Mouse (Mus musculus) liver (tissue): ENCODE results near the gene Dnmt3l.

Source experiments
- DNase-seq: peaks from one replicate; pipeline ENCODE4 v3.0.0-alpha.2; 2020; ENCODE audit warnings: mixed read lengths

Dnmt3l gene

GRCm38 (mm10) chr10:78037139-78037538 is 4.6 kb upstream of the Dnmt3l start:
- DNase-seq = no peak

- DNase-seq = no peak
These were observed 349 bp downstream of the Dnmt3l start for GRCm38 (mm10) chr10:78042096-78042495.

DNA sequence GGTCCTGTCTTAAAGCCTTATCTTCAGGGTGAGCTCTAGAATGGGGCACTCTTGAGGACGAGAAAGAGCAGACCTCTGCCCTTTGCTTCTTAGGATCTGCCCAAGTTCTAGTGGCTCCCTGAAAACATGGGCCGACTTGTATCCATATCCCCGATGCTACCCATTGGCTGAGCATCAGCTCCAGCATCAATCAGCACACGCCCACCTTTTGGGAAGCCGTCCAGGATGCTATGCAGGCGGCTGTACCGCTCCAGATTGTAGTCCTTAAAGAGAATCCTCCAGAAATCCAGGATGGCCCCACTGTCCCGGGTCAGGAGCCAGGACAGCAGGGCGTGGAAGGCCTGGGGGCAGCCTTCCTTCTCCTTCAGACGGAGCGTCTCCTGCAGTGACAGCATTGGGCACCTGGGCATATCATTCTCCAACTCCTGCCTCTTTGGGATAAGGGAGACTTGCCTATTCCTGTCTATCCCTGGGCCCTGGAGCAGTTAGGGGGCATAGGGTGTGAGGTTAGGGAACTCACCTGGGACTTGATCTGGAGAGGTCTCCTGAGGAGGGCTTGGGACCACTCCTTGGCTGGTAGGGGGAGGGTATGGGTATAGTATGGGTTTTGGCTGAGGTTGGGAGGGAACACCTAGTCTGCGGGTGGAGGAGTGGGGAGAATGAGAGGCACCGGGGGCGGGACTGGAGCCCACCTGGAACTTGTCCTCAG is 1.1 kb downstream of the Dnmt3l start:
- DNase-seq = no peak

DNA sequence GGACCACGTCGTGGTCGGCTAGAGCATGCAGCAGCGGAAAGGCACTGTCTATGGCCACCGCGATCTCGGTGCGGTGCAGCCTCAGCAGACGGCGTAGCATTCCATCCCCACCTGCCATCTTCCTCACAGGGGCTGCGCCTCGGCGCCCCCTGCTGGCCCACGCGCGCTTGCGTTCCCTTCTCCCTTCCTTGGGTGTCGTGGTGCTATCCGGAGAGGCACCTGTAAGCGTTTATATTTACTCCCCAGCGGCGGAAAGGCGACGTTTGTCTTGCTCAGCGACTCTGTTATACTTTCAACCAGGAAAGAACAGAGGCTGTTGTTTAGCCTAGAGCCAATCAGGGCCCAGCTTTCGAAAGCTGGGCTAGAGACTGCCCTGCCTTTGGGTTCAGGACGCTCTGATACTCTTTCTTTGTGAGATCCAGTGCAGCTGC is 1.7 kb downstream of the Dnmt3l start, which contains the start of gene Aire:
Gene Aire, minus strand, starts transcription at position 205 of the 431 bp plus-strand sequence.
- DNase-seq = peak; percentile 63

DNA sequence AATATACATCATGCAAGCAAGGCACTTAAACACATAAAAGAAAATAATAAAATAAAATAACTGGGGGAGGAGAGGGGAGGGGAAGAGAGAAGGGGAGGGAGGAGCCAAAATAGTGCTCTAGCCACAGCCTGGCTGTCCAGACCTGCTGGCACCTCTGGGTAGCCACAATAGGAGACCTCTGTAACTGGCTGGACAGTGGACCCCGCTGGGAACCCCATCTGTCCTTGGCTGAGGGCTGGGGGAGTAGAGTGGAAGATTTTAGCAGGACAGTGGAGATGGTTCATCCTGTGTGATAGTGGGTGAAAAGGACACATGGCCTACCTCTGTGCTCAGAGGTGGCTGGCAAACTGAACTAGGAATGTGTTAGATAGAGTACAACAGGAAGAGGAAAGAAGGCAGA is 2.8 kb downstream of the Dnmt3l start:
- DNase-seq = no peak

GRCm38 (mm10) chr10:78046388-78046787 is 4.6 kb downstream of the Dnmt3l start:
- no peak for DNase-seq

GRCm38 (mm10) chr10:78048061-78048730 is 6.4 kb downstream of the Dnmt3l start:
- DNase-seq = no peak

DNA sequence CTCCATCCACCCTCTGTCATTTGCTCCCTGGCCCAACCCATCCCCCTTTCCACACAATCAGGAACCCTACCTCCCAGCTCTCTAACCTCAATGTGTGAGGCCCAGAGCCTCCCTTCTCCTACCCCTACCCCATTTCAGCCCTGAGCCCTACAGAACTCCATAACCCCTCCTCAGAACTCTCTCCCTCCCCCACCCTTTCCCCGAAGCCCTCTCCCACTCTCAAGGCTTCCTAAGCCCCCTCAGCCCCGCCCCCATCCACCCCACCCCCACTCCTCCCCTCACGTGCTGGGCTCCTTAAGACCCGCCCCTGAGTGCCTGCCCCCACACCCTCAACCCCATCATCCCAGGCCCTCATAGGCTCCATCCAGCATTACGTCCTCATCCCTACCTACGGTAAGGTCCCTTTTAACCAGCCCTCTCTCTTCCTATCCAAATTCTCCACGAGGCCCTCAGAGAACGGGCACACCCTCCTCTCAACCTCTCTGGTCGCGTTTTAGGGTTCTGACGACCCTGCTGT is 7.8 kb downstream of the Dnmt3l start:
- no peak for DNase-seq

DNA sequence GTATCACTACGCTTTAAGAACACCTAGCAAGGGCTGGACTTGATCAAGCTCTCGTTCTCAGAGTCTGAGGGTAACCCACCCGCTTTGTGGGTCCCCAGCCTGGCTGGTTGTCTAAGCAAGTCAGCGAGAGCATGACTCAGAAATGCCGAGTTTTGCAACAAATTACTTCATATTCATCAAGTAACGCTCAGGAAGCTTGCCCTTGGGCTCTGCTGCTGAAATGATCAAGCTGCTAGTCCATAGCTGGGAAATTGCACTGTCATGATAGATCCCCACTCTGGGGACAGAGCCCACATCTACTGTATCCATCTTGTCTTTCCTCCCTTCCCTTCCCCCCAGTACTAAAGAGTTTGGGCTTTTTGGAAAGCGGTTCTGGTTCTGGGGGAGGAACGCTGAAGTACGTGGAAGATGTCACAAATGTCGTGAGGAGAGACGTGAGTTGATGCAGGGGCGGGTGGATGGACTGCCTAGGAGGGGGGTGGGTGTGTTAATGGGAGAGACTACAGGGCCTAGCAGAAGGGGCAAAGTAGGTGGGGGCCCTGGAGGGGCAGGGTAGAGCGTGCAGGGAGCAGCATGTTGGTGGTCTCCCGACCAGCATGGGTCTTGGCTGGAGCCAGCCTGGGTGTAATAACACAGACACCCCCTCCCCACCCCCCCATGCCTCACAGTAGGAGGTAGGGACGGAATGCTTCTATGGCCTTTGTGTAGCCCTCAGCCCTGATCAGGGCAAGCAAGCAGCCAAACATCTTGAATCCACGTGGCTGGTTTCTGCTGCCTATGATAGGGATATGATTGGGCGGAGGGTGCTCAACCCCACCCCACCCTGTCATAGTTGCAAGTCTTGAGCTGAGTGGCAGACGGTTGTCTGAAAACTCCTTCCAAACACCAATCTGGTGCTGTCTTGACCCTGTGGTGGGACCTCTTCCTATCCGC is 13.2 kb downstream of the Dnmt3l start:
- DNase-seq = no peak

DNA sequence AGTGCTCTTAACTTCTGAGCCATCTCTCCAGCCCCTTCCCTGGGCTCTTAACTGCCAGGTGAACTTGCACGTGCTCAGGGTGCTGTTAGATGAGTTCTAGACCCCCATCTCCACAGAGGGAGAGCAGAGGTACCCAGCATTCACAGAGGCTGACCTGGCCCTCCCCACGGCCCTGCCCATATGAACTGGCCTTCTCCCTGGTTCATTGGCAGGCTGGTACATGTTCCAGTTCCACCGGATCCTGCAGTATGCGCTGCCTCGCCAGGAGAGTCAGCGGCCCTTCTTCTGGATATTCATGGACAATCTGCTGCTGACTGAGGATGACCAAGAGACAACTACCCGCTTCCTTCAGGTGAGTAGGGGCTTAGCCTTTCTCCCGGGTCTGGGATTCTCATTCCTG is 15.3 kb downstream of the Dnmt3l start:
- no peak for DNase-seq

DNA sequence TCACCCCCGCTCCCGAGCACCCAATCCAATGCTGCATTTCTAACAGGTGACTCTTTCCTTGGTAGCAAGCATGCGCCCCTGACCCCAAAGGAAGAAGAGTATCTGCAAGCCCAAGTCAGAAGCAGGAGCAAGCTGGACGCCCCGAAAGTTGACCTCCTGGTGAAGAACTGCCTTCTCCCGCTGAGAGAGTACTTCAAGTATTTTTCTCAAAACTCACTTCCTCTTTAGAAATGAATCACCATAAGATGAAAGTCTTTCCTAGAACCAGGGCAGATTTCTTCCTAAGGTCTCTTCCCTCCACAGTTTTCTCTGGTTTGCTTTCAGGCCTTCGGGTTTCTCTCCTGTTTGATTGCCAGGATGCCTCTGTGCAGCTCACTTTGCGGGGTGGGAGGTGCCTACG is 21.4 kb downstream of the Dnmt3l start:
- DNase-seq = no peak

GRCm38 (mm10) chr10:78067226-78067625 is 25.5 kb downstream of the Dnmt3l start:
- DNase-seq = peak; percentile 42

- DNase-seq = no peak
These were observed 26.8 kb downstream of the Dnmt3l start for GRCm38 (mm10) chr10:78068541-78068940.

- peak; percentile 71 for DNase-seq
These were observed 27.6 kb downstream of the Dnmt3l start, which contains the start of gene Icosl for GRCm38 (mm10) chr10:78069101-78070011. Gene Icosl, plus strand, starts transcription at chr10:78069302.

DNA sequence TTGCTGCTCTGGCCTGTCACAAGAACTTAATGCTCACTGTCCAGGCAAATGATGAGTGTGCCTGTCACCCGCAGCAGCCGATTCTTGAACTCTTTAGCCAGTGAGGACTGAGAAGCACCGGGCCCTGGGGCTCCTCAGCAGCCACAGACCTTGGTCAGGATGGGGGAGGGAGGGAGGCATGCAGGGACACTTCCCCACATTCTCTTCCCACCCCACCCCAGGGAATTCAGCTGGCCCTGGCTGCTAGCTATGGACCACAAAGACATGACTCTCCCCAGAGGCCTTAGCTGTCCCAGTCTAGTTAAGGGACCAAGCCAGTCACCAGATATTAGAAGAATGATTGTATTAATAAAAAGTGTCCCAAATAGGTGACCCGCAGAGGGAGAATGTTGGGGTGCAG is 32.4 kb downstream of the Dnmt3l start:
- DNase-seq = no peak

GRCm38 (mm10) chr10:78074977-78075376 is 33.2 kb downstream of the Dnmt3l start:
- DNase-seq = no peak

GRCm38 (mm10) chr10:78077862-78078261 is 36.1 kb downstream of the Dnmt3l start:
- DNase-seq = no peak

GRCm38 (mm10) chr10:78078276-78078675 is 36.5 kb downstream of the Dnmt3l start:
- no peak for DNase-seq

DNA sequence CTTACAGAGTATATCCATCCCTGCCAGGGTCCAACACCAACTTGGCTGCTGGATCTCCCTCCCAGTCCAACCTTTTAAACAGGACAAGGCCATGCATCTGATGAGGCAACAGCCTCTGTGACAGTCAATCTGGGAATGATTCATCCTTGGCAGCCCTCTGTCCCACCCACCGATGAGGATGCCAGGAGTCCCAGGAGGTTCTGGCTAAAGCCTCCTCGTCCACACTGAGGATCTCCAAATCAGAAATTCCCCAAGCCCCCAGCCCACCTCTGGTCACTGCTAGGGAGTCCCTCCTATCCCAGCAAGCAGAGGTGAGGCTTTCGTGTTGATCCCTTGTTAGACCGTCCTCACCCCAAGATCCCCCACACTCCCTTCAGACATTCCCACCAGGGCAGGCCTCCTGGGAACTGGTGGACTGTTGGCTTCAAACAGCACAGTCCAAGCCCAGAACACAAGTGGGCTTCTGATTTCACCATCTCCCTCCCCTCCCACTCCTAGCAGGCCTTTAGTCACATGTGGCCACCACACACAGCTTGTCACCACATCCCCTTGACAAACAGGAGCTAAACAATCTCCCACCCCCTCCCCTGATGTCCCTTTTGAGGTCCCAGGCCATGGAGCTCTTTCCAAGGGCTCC is 38.3 kb downstream of the Dnmt3l start:
- DNase-seq = no peak

- DNase-seq = no peak
These were observed 42.3 kb downstream of the Dnmt3l start for GRCm38 (mm10) chr10:78084073-78084472.

DNA sequence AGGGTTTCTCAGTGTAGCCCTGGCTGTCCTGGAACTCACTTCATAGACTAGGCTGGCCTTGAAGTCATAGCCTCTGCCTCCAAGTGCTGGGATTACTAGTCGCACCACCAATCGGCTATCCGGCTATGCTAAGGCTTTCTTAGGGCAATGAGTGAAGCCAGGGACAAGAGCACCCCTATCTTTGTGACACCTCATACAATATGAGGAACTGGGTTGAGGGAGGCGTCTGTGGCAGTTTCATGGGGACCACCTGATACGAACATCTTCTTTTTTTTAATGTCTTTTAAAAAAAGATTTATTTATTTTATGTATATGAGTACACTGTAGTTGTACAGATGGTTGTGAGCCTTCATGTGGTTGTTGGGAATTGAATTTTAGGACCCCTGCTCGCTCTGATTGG is 44.0 kb downstream of the Dnmt3l start:
- no peak for DNase-seq
